In the genomic region with DNA sequence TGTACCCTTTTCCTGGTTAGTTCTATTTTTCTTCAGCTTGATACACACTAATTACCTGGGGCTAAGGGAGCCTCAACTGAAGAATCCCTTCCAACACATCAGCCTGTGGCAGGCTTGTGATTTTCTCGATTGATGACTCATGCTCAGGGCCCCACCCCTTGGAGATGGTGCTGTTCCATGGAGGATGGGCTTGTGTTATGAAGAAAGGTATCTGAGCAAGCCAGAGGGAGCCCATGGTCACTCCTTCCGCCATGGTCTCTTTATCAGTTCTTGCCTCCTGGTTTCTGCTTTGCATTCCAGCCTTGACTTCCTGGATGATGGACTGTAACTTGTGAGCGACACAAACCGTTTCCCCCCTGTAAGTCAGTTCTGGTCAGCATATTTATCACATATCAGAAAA, we compare ENCODE assay signal across 14 mouse cellular contexts.
"Had no signal": no experiment of that assay in that cellular context is flagged by ENCODE, and none has a peak within 500 bp of the region (broad histone marks: within the 10 kb centered on the region; RNA-seq: fewer than 3 reads in every experiment).

No protein-coding gene starts in this region.

- DNase-seq: kidney, adult 11 months; kidney, postnatal 10 days; kidney, postnatal 4 days; lung, adult 2 months; lung, postnatal 36 days; right cerebral cortex, postnatal 14 days; thymus, postnatal 14 days had no signal

- H3K4me2 ChIP-seq: limb, embryonic 15.5 days; midbrain, embryonic 11.5 days; midbrain, embryonic 15.5 days; neural tube, embryonic 13.5 days; stomach, embryonic 15.5 days had no signal

- H3K9me3 ChIP-seq: limb, embryonic 15.5 days; midbrain, embryonic 15.5 days; neural tube, embryonic 13.5 days; stomach, embryonic 15.5 days had no signal

- H3K4me3 ChIP-seq: layer of hippocampus, adult 2 months; limb, embryonic 15.5 days; midbrain, embryonic 15.5 days; neural tube, embryonic 13.5 days; stomach, embryonic 15.5 days had no signal

- H3K27me3 ChIP-seq: limb, embryonic 15.5 days; midbrain, embryonic 15.5 days; neural tube, embryonic 13.5 days; stomach, embryonic 15.5 days had no signal

- ATAC-seq: lung, postnatal 0 days; midbrain, embryonic 15.5 days had no signal

- H3K36me3 ChIP-seq: limb, embryonic 15.5 days; midbrain, embryonic 15.5 days; neural tube, embryonic 13.5 days; stomach, embryonic 15.5 days had no signal

- H3K9ac ChIP-seq: limb, embryonic 15.5 days; midbrain, embryonic 15.5 days; neural tube, embryonic 13.5 days; stomach, embryonic 15.5 days had no signal

- H3K27ac ChIP-seq: layer of hippocampus, adult 2 months; limb, embryonic 15.5 days; midbrain, embryonic 15.5 days; neural tube, embryonic 13.5 days; stomach, embryonic 15.5 days had no signal

- H3K4me1 ChIP-seq: limb, embryonic 15.5 days; midbrain, embryonic 15.5 days; neural tube, embryonic 13.5 days; stomach, embryonic 15.5 days had no signal
